Mouse (Mus musculus) forelimb bud, embryonic 11.5 days (tissue): Measurements from ENCODE around the gene Parp16.
"Not testable (repeated sequence)": the region's sequence is repeated elsewhere in the genome, so short reads cannot be mapped to it uniquely, and the experiment has no call there.

Experiments used
- DNase-seq: peaks from one replicate; pipeline ENCODE4 v3.0.0-alpha.2; 2012; ENCODE audit warnings: low read depth, low spot score

Gene Parp16

DNA sequence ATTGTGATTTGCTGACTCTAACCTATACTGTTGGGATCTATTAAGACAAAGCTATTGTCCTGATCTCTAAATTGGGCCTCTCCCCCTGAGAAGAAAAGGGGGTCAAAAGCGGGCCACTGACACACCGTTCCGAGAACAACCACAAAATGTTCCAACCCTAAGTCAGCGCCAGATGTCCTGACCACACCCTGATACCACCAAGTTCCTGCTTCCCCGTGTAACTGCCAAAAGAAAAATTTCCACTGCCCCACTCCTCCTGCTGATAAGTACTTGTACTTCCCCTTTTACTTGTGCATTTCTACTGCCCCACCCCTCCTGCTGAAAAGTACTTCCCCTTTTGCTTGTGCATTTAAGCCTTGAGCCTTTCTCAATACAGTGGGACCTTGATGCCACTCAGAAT, 93.1 kb downstream of the Parp16 start:
- not testable (repeated sequence) for DNase-seq
